Mouse (Mus musculus) limb, embryonic 11.5 days (tissue): ENCODE data around the gene Acnat1. TPM values are rescaled to one million over a fixed set of nuclear protein-coding genes. Genes with fewer than 3 reads are reported as not detected.
"Not testable (repeated sequence)": the region's sequence is repeated elsewhere in the genome, so short reads cannot be mapped to it uniquely, and the experiment has no call there.

Experiments
- ATAC-seq: fragments of 200-750 bp; cut with Nextera tagmentation; 2 replicates; pipeline ENCODE4 v1.8.0; 2017; ENCODE audit warnings: low read depth; ENCODE audit not compliant: insufficient number of reproducible peaks, low FRiP score, low TSS enrichment
- DNase-seq: peaks from one replicate; pipeline ENCODE4 v3.0.0-alpha.2; 2015; ENCODE audit warnings: low spot score
- H3K27ac ChIP-seq: fragments of 300-500 bp; sonication (generic); replicated peaks from 2 replicates; pipeline ENCODE4 v1.5.1; 2014; ENCODE audit warnings: low read depth, mild to moderate bottlenecking, low read length
- H3K27me3 ChIP-seq: fragments of 300-500 bp; sonication (generic); 2 replicates; pipeline ENCODE4 v1.6.1; 2014; ENCODE audit warnings: mild to moderate bottlenecking, low read length, mixed read lengths; ENCODE audit not compliant: control insufficient read depth, insufficient read depth
- H3K36me3 ChIP-seq: fragments of 300-500 bp; sonication (generic); 2 replicates; pipeline ENCODE4 v1.6.1; 2014; ENCODE audit warnings: mild to moderate bottlenecking, low read length, moderate library complexity, mixed read lengths; ENCODE audit not compliant: control insufficient read depth, insufficient read depth
- H3K4me1 ChIP-seq: fragments of 300-500 bp; sonication (generic); 2 replicates; pipeline ENCODE4 v1.6.1; 2014; ENCODE audit warnings: low read length, mixed read lengths; ENCODE audit not compliant: control insufficient read depth, insufficient read depth
- H3K4me2 ChIP-seq: fragments of 300-500 bp; sonication (generic); 2 replicates; pipeline ENCODE4 v1.6.1; 2014; ENCODE audit warnings: low read depth, mild to moderate bottlenecking, moderate library complexity; ENCODE audit not compliant: severe bottlenecking
- H3K4me3 ChIP-seq: fragments of 300-500 bp; sonication (generic); 2 replicates; pipeline ENCODE4 v1.5.1; 2014; ENCODE audit warnings: low read depth, low read length
- H3K9ac ChIP-seq: fragments of 300-500 bp; sonication (generic); 2 replicates; pipeline ENCODE4 v1.6.1; 2014; ENCODE audit warnings: mild to moderate bottlenecking, low read length
- H3K9me3 ChIP-seq: fragments of 300-500 bp; sonication (generic); 2 replicates; pipeline ENCODE4 v1.6.1; 2016; ENCODE audit warnings: low read length; ENCODE audit not compliant: control insufficient read depth
- WGBS: fragments of 180-500 bp; shearing (Covaris S2); extraction: QIAGEN DNeasy Blood & Tissue Kit; methylation state at CpG from one replicate; pipeline ENCODE4 v1.1.7; 2014; 5-methylcytosine and 5-hydroxymethylcytosine counted together
- polyA plus RNA-seq: library from polyadenylated mRNA; unstranded; fragments of >200 nt; fragmentation: Nextera tagmentation; extraction: Ambion mirVana; gene quantifications from 2 replicates; pipeline ENCODE4 v1.2.1, GENCODE M21; 2014

Gene Acnat1
- polyA plus RNA-seq, 1 experiment from 2014 or later, result not detected

- ATAC-seq (no peak), DNase-seq (no peak)
- Histone ChIP-seq H3K27ac (no peak overlapping the region), H3K4me3 (no peak overlapping the region), H3K27me3 (no peaks in the 10 kb centered on the region), H3K4me2 (no peak overlapping the region), H3K36me3 (peaks cover 4% of the 10 kb centered on the region), H3K9me3 (no peaks in the 10 kb centered on the region), H3K9ac (no peak overlapping the region), H3K4me1 (no peaks in the 10 kb centered on the region)
- WGBS, result 91% methylated on average over 2 of the region's 2 CpGs
These were observed 35.5 kb upstream of the Acnat1 start for GRCm38 (mm10) chr4:49509183-49509582.

GRCm38 (mm10) chr4:49506386-49506785 lies 32.7 kb upstream of the Acnat1 start, which contains the start of gene Baat:
Gene Baat, minus strand, starts transcription at chr4:49506557.
- no peaks in the 10 kb centered on the region for H3K36me3 ChIP-seq
- 78% methylated on average over 3 of the region's 3 CpGs for WGBS
- H3K9me3 ChIP-seq, result no peaks in the 10 kb centered on the region
- ATAC-seq (no peak), DNase-seq (no peak)
- H3K4me3 ChIP-seq, result no peak within 1 kb of the TSS
- H3K9ac ChIP-seq, result no peak within 1 kb of the TSS
- no peak within 1 kb of the TSS for H3K27ac ChIP-seq
- H3K4me1 ChIP-seq, result no peaks in the 10 kb centered on the region
- no peaks in the 10 kb centered on the region for H3K27me3 ChIP-seq
- H3K4me2 ChIP-seq, result no peak within 1 kb of the TSS

DNA sequence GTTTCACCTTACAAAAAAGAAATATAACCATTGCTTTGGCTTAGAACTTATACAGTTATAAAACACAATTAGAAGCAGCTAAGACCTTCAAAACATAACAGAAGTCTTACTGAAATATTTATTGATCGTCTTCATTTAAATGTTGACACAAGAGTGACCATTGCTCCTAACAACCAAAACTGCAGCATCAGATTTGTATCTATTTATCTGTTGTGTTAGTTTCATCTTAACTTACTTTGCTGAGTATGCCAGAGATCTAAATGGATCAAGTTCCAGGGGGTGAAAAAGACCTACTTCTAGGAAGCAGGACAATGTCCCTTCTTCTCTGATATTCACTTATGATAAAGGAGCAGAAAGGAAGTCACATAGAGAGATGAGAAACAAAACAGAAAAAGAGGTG lies 29.9 kb upstream of the Acnat1 start:
- Histone ChIP-seq H3K4me2 (no peak overlapping the region), H3K9ac (no peak overlapping the region), H3K27ac (no peak overlapping the region), H3K9me3 (no peaks in the 10 kb centered on the region), H3K4me3 (no peak overlapping the region), H3K36me3 (no peaks in the 10 kb centered on the region), H3K4me1 (no peaks in the 10 kb centered on the region), H3K27me3 (no peaks in the 10 kb centered on the region)
- 96% methylated on average over 1 of the region's 1 CpGs for WGBS
- ATAC-seq, result no peak
- no peak for DNase-seq

DNA sequence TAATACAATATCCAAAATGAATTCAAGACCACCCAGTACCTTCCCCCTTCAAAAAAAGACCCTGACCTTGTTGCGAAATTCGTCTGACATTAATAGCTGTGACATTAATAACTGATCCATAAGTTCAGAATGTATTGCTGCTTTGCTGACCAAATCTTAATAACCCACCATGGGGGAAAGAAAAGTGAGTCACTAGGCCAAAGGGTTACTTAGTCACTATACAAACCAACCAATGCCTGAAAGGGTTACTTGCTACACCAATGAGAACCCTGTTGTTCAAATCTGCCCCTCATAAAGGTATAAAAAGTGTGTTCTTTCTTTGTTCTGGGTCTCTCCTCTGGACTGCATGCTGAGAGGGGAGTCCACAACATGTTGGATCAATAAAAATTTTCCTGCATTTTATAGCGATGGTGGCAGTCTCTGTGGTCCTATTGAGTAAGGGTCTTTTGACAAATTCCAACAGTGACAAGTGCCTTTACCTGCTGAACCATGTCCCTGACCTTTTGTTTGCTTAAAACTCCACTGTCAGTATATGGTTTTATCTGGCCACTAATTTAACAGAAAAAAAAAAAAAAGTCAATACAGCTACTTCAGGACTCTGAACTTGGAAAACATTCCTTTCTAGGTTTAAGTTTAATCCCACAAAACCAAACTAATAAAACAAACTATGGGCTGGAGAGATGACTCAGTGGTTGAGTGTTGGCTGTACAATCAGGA lies 12.4 kb upstream of the Acnat1 start:
- not testable (repeated sequence) for H3K4me2 ChIP-seq, H3K27ac ChIP-seq, ATAC-seq, H3K36me3 ChIP-seq, DNase-seq, H3K27me3 ChIP-seq, H3K4me1 ChIP-seq, H3K9me3 ChIP-seq, H3K4me3 ChIP-seq, H3K9ac ChIP-seq
- 70% methylated on average over 3 of the region's 3 CpGs for WGBS

DNA sequence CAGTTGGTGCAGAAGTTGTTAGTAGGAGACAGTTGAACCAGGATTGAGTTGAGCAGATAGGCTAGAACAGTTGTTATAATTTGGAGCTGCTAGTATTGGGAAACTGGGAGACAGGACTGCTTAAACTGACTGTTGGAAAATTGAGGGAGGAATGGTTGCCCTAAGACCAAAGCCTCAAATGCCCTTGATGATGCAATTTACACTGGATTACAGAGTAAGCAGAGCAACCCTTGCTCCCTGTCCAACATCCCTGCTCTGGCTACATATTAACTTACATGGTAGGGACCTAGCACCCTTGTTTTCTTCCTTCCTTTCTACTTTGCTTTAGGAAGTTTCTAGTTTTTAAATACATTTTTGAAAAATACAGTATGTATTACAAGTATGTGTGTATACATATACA lies 11.7 kb upstream of the Acnat1 start:
- Histone ChIP-seq H3K27ac (no peak overlapping the region), H3K27me3 (no peaks in the 10 kb centered on the region), H3K9ac (no peak overlapping the region), H3K4me1 (no peaks in the 10 kb centered on the region), H3K4me3 (no peak overlapping the region), H3K36me3 (no peaks in the 10 kb centered on the region), H3K4me2 (no peak overlapping the region), H3K9me3 (no peaks in the 10 kb centered on the region)
- DNase-seq (no peak), ATAC-seq (no peak)

DNA sequence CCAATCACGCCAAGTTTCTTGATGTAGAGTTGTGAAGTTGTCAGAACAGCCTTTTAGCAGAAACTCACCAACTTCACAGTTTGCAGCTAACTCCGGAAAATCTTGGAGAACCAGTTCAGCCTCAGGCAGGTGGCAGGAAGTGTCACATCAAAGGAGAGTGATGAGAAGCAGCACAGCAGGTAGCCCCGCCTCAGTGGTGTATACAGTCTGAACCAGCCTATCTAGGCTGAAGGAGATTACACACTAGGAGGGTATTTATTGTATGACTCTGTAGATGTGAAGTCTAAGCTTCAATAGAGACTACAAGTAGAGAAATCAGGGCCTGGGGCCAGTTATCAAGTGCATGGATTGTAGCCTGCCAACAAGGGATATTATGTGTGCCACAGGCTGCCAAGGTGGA lies 7.2 kb upstream of the Acnat1 start:
- peak; percentile 26 for DNase-seq
- WGBS, result 30% methylated on average over 3 of the region's 3 CpGs
- no peaks in the 10 kb centered on the region for H3K36me3 ChIP-seq
- no peaks in the 10 kb centered on the region for H3K4me1 ChIP-seq
- H3K4me3 ChIP-seq, result no peak overlapping the region
- ATAC-seq, result no peak
- no peak overlapping the region for H3K27ac ChIP-seq
- H3K9ac ChIP-seq, result no peak overlapping the region
- peak overlapping the region; percentile 20; the same call in 1 of the 2 replicates for H3K4me2 ChIP-seq
- no peaks in the 10 kb centered on the region for H3K27me3 ChIP-seq
- no peaks in the 10 kb centered on the region for H3K9me3 ChIP-seq

- WGBS, result 15% methylated on average over 21 of the region's 21 CpGs
- Histone ChIP-seq H3K9me3 (no peaks in the 10 kb centered on the region), H3K36me3 (no peaks in the 10 kb centered on the region), H3K4me3 (no peak overlapping the region), H3K4me1 (no peaks in the 10 kb centered on the region), H3K27me3 (no peaks in the 10 kb centered on the region), H3K4me2 (peak overlapping the region; percentile 20; the same call in 1 of the 2 replicates), H3K27ac (no peak overlapping the region), H3K9ac (no peak overlapping the region)
- ATAC-seq, result no peak
- DNase-seq, result peak; percentile 31
These were observed 6.5 kb upstream of the Acnat1 start for GRCm38 (mm10) chr4:49480104-49480760.

- not testable (repeated sequence) for H3K4me1 ChIP-seq, H3K27me3 ChIP-seq, H3K36me3 ChIP-seq, H3K27ac ChIP-seq, ATAC-seq, H3K4me2 ChIP-seq, DNase-seq, H3K4me3 ChIP-seq, H3K9me3 ChIP-seq, H3K9ac ChIP-seq
- WGBS, result 21% methylated on average over 2 of the region's 2 CpGs
These were observed 5.3 kb upstream of the Acnat1 start for GRCm38 (mm10) chr4:49479035-49479434.
